Mouse (Mus musculus) intestine, postnatal 0 days (tissue): ENCODE data around the gene Rnf152. TPM values are rescaled to one million over a fixed set of nuclear protein-coding genes. Genes with fewer than 3 reads are reported as not detected.

Experiments
- ATAC-seq: fragments of 200-750 bp; cut with Nextera tagmentation; 2 replicates; pipeline ENCODE4 v1.8.0; 2017; ENCODE audit warnings: mild to moderate bottlenecking, moderate TSS enrichment, moderate library complexity
- H3K27ac ChIP-seq: fragments of 300-500 bp; sonication (generic); 2 replicates; pipeline ENCODE4 v1.5.1; 2014; ENCODE audit warnings: mild to moderate bottlenecking, low read depth, low read length, moderate library complexity
- H3K27me3 ChIP-seq: fragments of 300-500 bp; sonication (generic); replicated peaks from 2 replicates; pipeline ENCODE4 v1.6.1; 2014; ENCODE audit warnings: low read length, mixed read lengths; ENCODE audit not compliant: control insufficient read depth, insufficient read depth
- H3K36me3 ChIP-seq: fragments of 300-500 bp; sonication (generic); 2 replicates; pipeline ENCODE4 v1.6.1; 2014; ENCODE audit warnings: mild to moderate bottlenecking, moderate library complexity; ENCODE audit not compliant: control insufficient read depth, insufficient read depth
- H3K4me1 ChIP-seq: fragments of 300-500 bp; sonication (generic); replicated peaks from 2 replicates; pipeline ENCODE4 v1.6.1; 2014; ENCODE audit warnings: antibody characterized with exemption, low read length, mixed read lengths; ENCODE audit not compliant: control insufficient read depth, insufficient read depth
- H3K4me2 ChIP-seq: fragments of 300-500 bp; sonication (generic); replicated peaks from 2 replicates; pipeline ENCODE4 v1.6.1; 2014; ENCODE audit warnings: low read depth, mild to moderate bottlenecking, moderate library complexity
- H3K4me3 ChIP-seq: fragments of 300-500 bp; sonication (generic); 2 replicates; pipeline ENCODE4 v1.5.1; 2014; ENCODE audit warnings: low read depth, low read length
- H3K9ac ChIP-seq: fragments of 300-500 bp; sonication (generic); 2 replicates; pipeline ENCODE4 v1.6.1; 2014; ENCODE audit warnings: mild to moderate bottlenecking, low read depth, low read length
- H3K9me3 ChIP-seq: fragments of 300-500 bp; sonication (generic); 2 replicates; pipeline ENCODE4 v1.6.1; 2016; ENCODE audit warnings: mixed run types; ENCODE audit not compliant: control insufficient read depth
- CTCF ChIP-seq: sonication (generic); IDR thresholded peaks from 2 replicates; pipeline ENCODE4 v1.5.1; 2016; ENCODE audit warnings: low read depth, mild to moderate bottlenecking, control low read depth, antibody characterized with exemption, moderate library complexity
- WGBS: fragments of 180-500 bp; shearing (Covaris S2); extraction: QIAGEN DNeasy Blood & Tissue Kit; methylation state at CpG from one replicate; pipeline ENCODE4 v1.1.7; 2014; 5-methylcytosine and 5-hydroxymethylcytosine counted together
- polyA plus RNA-seq: library from polyadenylated mRNA; unstranded; fragments of >200 nt; fragmentation: Nextera tagmentation; extraction: Ambion mirVana; gene quantifications from 2 replicates; pipeline ENCODE4 v1.2.1, GENCODE M21; 2015

Rnf152 gene
- polyA plus RNA-seq, 1 experiment from 2014 or later, result 1.8 TPM

GRCm38 (mm10) chr1:105337397-105337796 is 19.1 kb downstream of the Rnf152 start:
- Histone ChIP-seq H3K36me3 (no peaks in the 10 kb centered on the region), H3K4me2 (peak overlapping the region; percentile 35)
- 26% methylated on average over 4 of the region's 4 CpGs for WGBS

GRCm38 (mm10) chr1:105336096-105336495 is 20.4 kb downstream of the Rnf152 start:
- 84% methylated on average over 5 of the region's 5 CpGs for WGBS

More at GRCm38 (mm10) chr1:105337397-105337796, 19.1 kb downstream of the Rnf152 start:
- Histone ChIP-seq H3K27ac (no peak overlapping the region; the same call in 1 of the 2 replicates), H3K4me1 (peaks cover 3% of the 10 kb centered on the region; the same call in 1 of the 2 replicates), H3K27me3 (no peaks in the 10 kb centered on the region), H3K9me3 (no peaks in the 10 kb centered on the region), H3K9ac (no peak overlapping the region), H3K4me3 (no peak overlapping the region; the same call in 1 of the 2 replicates)
- TF ChIP-seq CTCF, result no peak
- ATAC-seq, result peak; percentile 93

GRCm38 (mm10) chr1:105332087-105332731 is 24.3 kb downstream of the Rnf152 start:
- no peak for ATAC-seq
- no peaks in the 10 kb centered on the region for H3K36me3 ChIP-seq
- H3K4me1 ChIP-seq, result peaks cover 3% of the 10 kb centered on the region; the same call in 1 of the 2 replicates
- no peak overlapping the region for H3K4me3 ChIP-seq
- H3K27me3 ChIP-seq, result no peaks in the 10 kb centered on the region
- no peak overlapping the region for H3K9ac ChIP-seq
- no peak overlapping the region for H3K27ac ChIP-seq
- WGBS, result 73% methylated on average over 8 of the region's 8 CpGs
- no peak overlapping the region for H3K4me2 ChIP-seq
- H3K9me3 ChIP-seq, result no peaks in the 10 kb centered on the region
- no peak for TF ChIP-seq CTCF

More at GRCm38 (mm10) chr1:105336096-105336495, 20.4 kb downstream of the Rnf152 start:
- no peak for TF ChIP-seq CTCF
- ATAC-seq, result no peak
- no peaks in the 10 kb centered on the region for H3K36me3 ChIP-seq
- peaks cover 6% of the 10 kb centered on the region; the same call in 1 of the 2 replicates for H3K4me1 ChIP-seq
- H3K4me2 ChIP-seq, result no peak overlapping the region
- H3K27me3 ChIP-seq, result no peaks in the 10 kb centered on the region
- H3K9ac ChIP-seq, result no peak overlapping the region
- no peaks in the 10 kb centered on the region for H3K9me3 ChIP-seq
- no peak overlapping the region for H3K4me3 ChIP-seq
- no peak overlapping the region for H3K27ac ChIP-seq

- ATAC-seq, result no peak
- 0 out of 2 replicates have a peak, but pooled peaks cover 3% of the 10 kb centered on the region for H3K4me1 ChIP-seq
- no peaks in the 10 kb centered on the region for H3K9me3 ChIP-seq
- H3K9ac ChIP-seq, result no peak overlapping the region
- no peaks in the 10 kb centered on the region for H3K36me3 ChIP-seq
- TF ChIP-seq CTCF, result no peak
- H3K4me3 ChIP-seq, result no peak overlapping the region
- H3K27ac ChIP-seq, result no peak overlapping the region
- no peak overlapping the region for H3K4me2 ChIP-seq
- 83% methylated on average over 5 of the region's 5 CpGs for WGBS
- no peaks in the 10 kb centered on the region for H3K27me3 ChIP-seq
Measured at GRCm38 (mm10) chr1:105331605-105332004, 24.9 kb downstream of the Rnf152 start.

- Histone ChIP-seq H3K4me3 (no peak overlapping the region), H3K9ac (no peak overlapping the region), H3K27ac (no peak overlapping the region), H3K36me3 (no peaks in the 10 kb centered on the region), H3K27me3 (no peaks in the 10 kb centered on the region), H3K9me3 (no peaks in the 10 kb centered on the region), H3K4me2 (no peak overlapping the region), H3K4me1 (0 out of 2 replicates have a peak, but pooled peaks cover 3% of the 10 kb centered on the region)
- 86% methylated on average over 5 of the region's 5 CpGs for WGBS
- no peak for ATAC-seq
- TF ChIP-seq CTCF, result no peak
Measured at GRCm38 (mm10) chr1:105330581-105331320, 25.8 kb downstream of the Rnf152 start.

GRCm38 (mm10) chr1:105327789-105328188 is 28.7 kb downstream of the Rnf152 start:
- H3K4me1 ChIP-seq, result 0 out of 2 replicates have a peak, but pooled peaks cover 3% of the 10 kb centered on the region
- H3K9ac ChIP-seq, result no peak overlapping the region
- no peak for TF ChIP-seq CTCF
- 97% methylated on average over 1 of the region's 1 CpGs for WGBS
- no peak overlapping the region for H3K27ac ChIP-seq
- no peak overlapping the region for H3K4me3 ChIP-seq
- ATAC-seq, result no peak
- no peak overlapping the region for H3K4me2 ChIP-seq
- H3K36me3 ChIP-seq, result no peaks in the 10 kb centered on the region
- no peaks in the 10 kb centered on the region for H3K27me3 ChIP-seq
- no peaks in the 10 kb centered on the region for H3K9me3 ChIP-seq
